Mouse (Mus musculus) thymus, adult 2 months (tissue): ENCODE data around the gene Cptp. TPM values are rescaled to one million over a fixed set of nuclear protein-coding genes. Genes with fewer than 3 reads are reported as not detected.

Source experiments
- DNase-seq: peaks from one replicate; pipeline ENCODE4 v3.0.0; 2021
- H3K27ac ChIP-seq: fragments of 200-500 bp; 2 replicates; pipeline ENCODE4 v1.5.1; 2012; ENCODE audit warnings: low read length, control low read depth; ENCODE audit not compliant: control insufficient read depth, insufficient read depth
- H3K27me3 ChIP-seq: fragments of 200-500 bp; 2 replicates; pipeline ENCODE4 v1.6.1; 2012; ENCODE audit warnings: mild to moderate bottlenecking, low read length, moderate library complexity, mixed read lengths; ENCODE audit not compliant: control insufficient read depth, insufficient read depth
- H3K36me3 ChIP-seq: fragments of 200-500 bp; 2 replicates; pipeline ENCODE4 v1.6.1; 2012; ENCODE audit warnings: mild to moderate bottlenecking, low read length, moderate library complexity; ENCODE audit not compliant: control insufficient read depth, insufficient read depth
- H3K4me1 ChIP-seq: fragments of 200-500 bp; replicated peaks from 2 replicates; pipeline ENCODE4 v1.6.1; 2012; ENCODE audit warnings: low read length; ENCODE audit not compliant: control insufficient read depth, insufficient read depth
- H3K4me3 ChIP-seq: fragments of 200-500 bp; 2 replicates; pipeline ENCODE4 v1.5.1; 2012; ENCODE audit warnings: mild to moderate bottlenecking, low read length, control low read depth, moderate library complexity; ENCODE audit not compliant: control insufficient read depth, insufficient read depth
- CTCF ChIP-seq: fragments of 200-500 bp; IDR thresholded peaks from 2 replicates; pipeline ENCODE4 v1.5.1; 2012; ENCODE audit warnings: mild to moderate bottlenecking, control low read depth, low read length, moderate library complexity, borderline replicate concordance; ENCODE audit not compliant: control insufficient read depth, poor library complexity, insufficient read depth; ENCODE audit errors: extremely low read depth
- POLR2A ChIP-seq: fragments of 200-500 bp; IDR thresholded peaks from 2 replicates; pipeline ENCODE4 v1.6.1; 2012; ENCODE audit warnings: mild to moderate bottlenecking, low read length, control low read depth, moderate library complexity; ENCODE audit not compliant: control insufficient read depth, poor library complexity, insufficient read depth; ENCODE audit errors: extremely low read depth
- WGBS: fragments of 180-500 bp; shearing (Covaris S2); methylation state at CpG from one replicate; pipeline ENCODE4 v1.1.7; 2018; 5-methylcytosine and 5-hydroxymethylcytosine counted together
- polyA plus RNA-seq: library from polyadenylated mRNA; depleted of rRNA; stranded (reverse); fragments of >200 nt; gene quantifications from 2 replicates; pipeline ENCODE4 v1.2.3, GENCODE M21; 2012

Gene Cptp
- polyA plus RNA-seq, 1 experiment: 32.2 TPM

DNA sequence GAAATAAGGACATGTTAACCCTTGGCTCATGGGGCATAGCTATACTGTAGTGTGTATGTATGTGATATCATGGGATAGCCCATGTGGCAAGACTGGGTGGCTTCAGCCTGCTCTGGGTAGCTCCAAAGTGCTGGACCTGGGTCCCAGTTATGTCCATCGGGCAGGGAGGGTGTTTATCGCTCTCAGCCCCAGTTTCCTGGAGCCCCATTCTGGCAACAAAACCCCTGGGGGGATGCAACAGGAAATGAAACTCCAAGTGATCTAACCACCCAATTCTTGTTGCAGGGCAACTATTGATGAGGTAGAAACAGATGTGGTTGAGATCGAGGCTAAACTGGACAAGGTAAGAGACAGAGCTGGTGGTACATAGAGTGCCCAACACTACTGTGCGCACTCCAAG lies 26.6 kb upstream of the Cptp start:
- no peak overlapping the region for H3K4me3 ChIP-seq
- H3K4me1 ChIP-seq: peaks cover 28% of the 10 kb centered on the region
- WGBS: 92% methylated on average over 4 of the region's 4 CpGs
- no peak for DNase-seq
- TF ChIP-seq POLR2A: no peak
- TF ChIP-seq CTCF: no peak
- H3K27me3 ChIP-seq: no peaks in the 10 kb centered on the region
- peaks cover 21% of the 10 kb centered on the region for H3K36me3 ChIP-seq
- no peak overlapping the region for H3K27ac ChIP-seq

DNA sequence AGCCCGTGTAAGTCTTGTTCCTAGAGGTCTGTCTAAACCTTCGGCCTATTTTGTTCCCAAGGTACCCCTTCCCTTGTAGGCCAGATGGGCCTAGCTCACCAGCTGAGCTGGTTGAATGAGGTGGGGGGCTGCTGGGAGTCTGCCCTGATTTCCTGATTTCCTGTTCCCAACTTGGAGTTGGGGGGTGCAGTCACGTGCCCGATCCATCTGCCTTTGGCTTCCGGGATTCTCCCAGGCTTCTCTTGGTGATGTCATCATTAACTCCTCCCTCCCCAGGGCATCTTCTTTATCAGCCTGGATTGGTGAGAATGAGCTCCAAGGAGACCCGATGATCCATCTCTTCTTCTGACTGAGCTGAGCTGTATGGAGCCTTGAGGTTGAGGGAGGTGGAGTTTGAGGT lies 26.0 kb upstream of the Cptp start:
- WGBS: 91% methylated on average over 6 of the region's 6 CpGs
- TF ChIP-seq POLR2A: no peak
- no peak for TF ChIP-seq CTCF
- no peak overlapping the region for H3K4me3 ChIP-seq

GRCm38 (mm10) chr4:155894311-155894881 lies 25.2 kb upstream of the Cptp start:
- 31% methylated on average over 8 of the region's 8 CpGs for WGBS
- H3K27me3 ChIP-seq: no peaks in the 10 kb centered on the region
- H3K4me3 ChIP-seq: no peak overlapping the region
- peaks cover 8% of the 10 kb centered on the region; the same call in 1 of the 2 replicates for H3K36me3 ChIP-seq
- peak; percentile 71 for DNase-seq
- no peak for TF ChIP-seq CTCF
- H3K27ac ChIP-seq: no peak overlapping the region
- peaks cover 32% of the 10 kb centered on the region for H3K4me1 ChIP-seq

More for the DNA sequence above, 26.0 kb upstream of the Cptp start:
- peaks cover 32% of the 10 kb centered on the region for H3K4me1 ChIP-seq
- DNase-seq: no peak
- H3K27me3 ChIP-seq: no peaks in the 10 kb centered on the region
- H3K27ac ChIP-seq: no peak overlapping the region
- H3K36me3 ChIP-seq: peaks cover 16% of the 10 kb centered on the region

DNA sequence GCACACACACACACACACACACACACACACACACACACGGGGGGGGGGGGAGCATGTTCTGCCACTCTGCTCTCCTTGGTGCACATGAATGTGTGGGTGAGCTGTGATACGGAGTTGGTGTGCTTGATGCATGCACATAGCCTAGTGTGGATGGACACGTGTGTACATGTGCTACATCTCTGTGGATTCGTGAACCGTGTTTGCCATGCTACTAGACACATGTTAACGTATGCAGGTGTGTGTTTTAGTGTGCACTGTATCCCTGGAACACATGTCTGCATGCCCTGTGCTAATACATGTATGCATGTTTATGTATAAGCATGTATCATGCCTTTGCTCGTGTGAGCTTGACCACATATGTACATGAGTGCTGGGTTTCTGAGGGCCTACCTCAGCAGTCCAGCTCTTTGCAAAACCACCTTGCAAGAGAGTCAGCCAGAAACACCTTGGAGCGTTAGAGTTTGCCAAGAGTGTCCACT lies 24.0 kb upstream of the Cptp start:
- Histone ChIP-seq H3K27ac (no peak overlapping the region), H3K4me1 (peaks cover 32% of the 10 kb centered on the region), H3K4me3 (no peak overlapping the region), H3K27me3 (no peaks in the 10 kb centered on the region), H3K36me3 (peaks cover 3% of the 10 kb centered on the region; the same call in 1 of the 2 replicates)
- DNase-seq: no peak
- TF ChIP-seq POLR2A (no peak), CTCF (no peak)
- WGBS: 76% methylated on average over 8 of the region's 8 CpGs

GRCm38 (mm10) chr4:155892438-155893211 lies 23.4 kb upstream of the Cptp start:
- no peak for TF ChIP-seq POLR2A
- no peak for TF ChIP-seq CTCF
- no peaks in the 10 kb centered on the region for H3K27me3 ChIP-seq
- peaks cover 9% of the 10 kb centered on the region; the same call in 1 of the 2 replicates for H3K36me3 ChIP-seq
- H3K4me1 ChIP-seq: peaks cover 32% of the 10 kb centered on the region
- peak overlapping the region; percentile 69 for H3K4me3 ChIP-seq
- no peak for DNase-seq
- H3K27ac ChIP-seq: no peak overlapping the region
- WGBS: 4% methylated on average over 37 of the region's 37 CpGs

- TF ChIP-seq CTCF (peak; percentile 43; the same call in 1 of the 2 replicates), POLR2A (peak; percentile 64; the same call in 1 of the 2 replicates)
- DNase-seq: peak; percentile 84
- Histone ChIP-seq H3K36me3 (peaks cover 15% of the 10 kb centered on the region), H3K27ac (peak overlapping the region; percentile 84), H3K27me3 (no peaks in the 10 kb centered on the region), H3K4me1 (peaks cover 32% of the 10 kb centered on the region), H3K4me3 (peak overlapping the region; percentile 69)
- under 1% methylated on average over 56 of the region's 56 CpGs for WGBS
Measured at GRCm38 (mm10) chr4:155892017-155892416, 22.8 kb upstream of the Cptp start.
